Mouse (Mus musculus): ENCODE data around the gene Adamtsl2. TPM values are rescaled to one million over a fixed set of nuclear protein-coding genes. Genes with fewer than 3 reads are reported as not detected.

Gene Adamtsl2
- polyA plus RNA-seq, 1 experiment from 2014 or later, result 12.3 TPM

DNA sequence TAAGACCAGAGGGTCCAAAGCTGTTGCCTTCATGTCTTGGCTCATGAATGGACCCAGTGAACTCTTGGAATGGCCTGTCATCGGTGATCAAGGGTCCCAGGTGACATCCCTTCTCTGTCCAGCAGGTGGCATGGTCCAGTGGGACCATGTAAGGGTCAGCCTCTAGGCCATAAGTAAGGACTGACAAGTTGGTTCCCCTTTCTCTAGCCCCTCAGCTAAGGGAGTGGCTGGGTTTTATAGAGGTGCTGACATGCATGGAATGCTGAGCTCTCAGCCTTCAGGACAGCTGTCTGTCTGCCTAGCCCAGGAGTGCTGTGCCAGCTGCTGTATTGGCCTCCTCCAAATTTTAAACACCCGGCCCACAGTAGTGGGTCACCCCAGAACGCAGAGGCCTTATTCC lies 3.7 kb upstream of the Adamtsl2 start:
- H3K27ac ChIP-seq, result no peak overlapping the region
- peaks cover 60% of the 10 kb centered on the region for H3K4me1 ChIP-seq (replicated peaks)
- no peaks in the 10 kb centered on the region for H3K9me3 ChIP-seq (replicated peaks)
- no peak overlapping the region for H3K4me2 ChIP-seq
- ATAC-seq (replicated peaks; ENCODE audit: insufficient number of reproducible peaks, insufficient read depth, low FRiP score, low read depth), result no peak
- 63% methylated on average over 3 of the region's 3 CpGs for WGBS
- no peak overlapping the region for H3K4me3 ChIP-seq
- H3K9ac ChIP-seq, result no peak overlapping the region
- no peaks in the 10 kb centered on the region for H3K36me3 ChIP-seq
- peaks cover 6% of the 10 kb centered on the region for H3K27me3 ChIP-seq

DNA sequence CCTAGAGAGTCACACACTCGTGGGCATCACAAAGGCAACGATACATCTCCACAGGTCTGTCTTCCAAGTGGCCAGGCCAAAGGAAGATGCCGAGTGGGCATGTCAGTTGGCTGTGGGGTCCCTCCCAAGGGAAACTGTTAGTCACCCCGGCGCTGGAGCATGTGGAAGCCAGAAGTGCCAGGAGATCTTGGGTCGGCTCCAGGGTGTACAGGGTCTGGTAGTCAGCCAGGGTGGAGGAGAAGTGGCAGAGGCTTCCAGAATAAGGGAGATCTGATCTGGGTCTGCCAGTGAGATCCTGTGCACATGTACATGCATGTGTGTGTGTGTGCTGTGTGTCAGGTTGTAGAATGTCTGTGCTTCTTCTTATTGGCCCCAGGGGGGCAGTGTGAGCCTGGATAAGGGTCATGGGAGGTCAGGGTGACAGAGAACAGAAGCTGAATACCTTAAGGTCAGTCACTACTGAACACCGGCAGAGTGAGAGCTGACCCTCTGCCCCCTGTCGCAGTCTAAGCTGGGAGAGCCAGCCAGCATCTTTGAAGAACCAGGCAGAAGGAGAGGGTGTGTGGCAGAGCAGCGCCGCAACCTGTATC lies 1.4 kb upstream of the Adamtsl2 start:
- Histone ChIP-seq H3K36me3 (no peaks in the 10 kb centered on the region), H3K4me1 (replicated peaks) (peaks cover 48% of the 10 kb centered on the region), H3K27ac (no peak overlapping the region), H3K27me3 (peaks cover 11% of the 10 kb centered on the region), H3K4me2 (no peak overlapping the region), H3K9me3 (replicated peaks) (no peaks in the 10 kb centered on the region), H3K9ac (no peak overlapping the region), H3K4me3 (no peak overlapping the region)
- no peak for ATAC-seq (replicated peaks; ENCODE audit: insufficient number of reproducible peaks, insufficient read depth, low FRiP score, low read depth)
- 59% methylated on average over 10 of the region's 10 CpGs for WGBS

DNA sequence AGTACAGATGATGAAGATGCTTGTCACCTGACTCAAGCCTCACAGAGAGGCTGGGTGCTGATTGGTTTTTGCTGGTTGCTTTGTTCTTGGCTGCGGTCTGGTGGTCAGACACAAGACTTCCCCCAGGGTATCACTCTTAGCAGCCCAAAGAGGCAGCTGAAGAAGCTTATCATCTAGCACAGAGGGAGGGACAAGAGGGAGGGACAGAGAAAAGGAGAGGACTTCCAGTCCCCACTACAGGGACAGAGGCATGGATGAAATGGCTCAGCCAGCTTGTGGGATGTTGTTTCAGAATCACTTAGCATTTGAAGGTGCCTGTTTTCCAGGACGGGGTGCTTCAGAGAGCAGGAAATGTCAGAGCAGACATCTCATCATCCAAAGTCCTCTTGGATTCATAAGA lies 867 bp upstream of the Adamtsl2 start:
- H3K4me1 ChIP-seq (replicated peaks), result peaks cover 48% of the 10 kb centered on the region
- peaks cover 11% of the 10 kb centered on the region for H3K27me3 ChIP-seq
- peak overlapping the region; percentile 51; the same call in 1 of the 2 replicates for H3K4me2 ChIP-seq
- H3K4me3 ChIP-seq, result no peak overlapping the region
- no peak overlapping the region for H3K9ac ChIP-seq
- 25% methylated on average over 2 of the region's 2 CpGs for WGBS
- H3K36me3 ChIP-seq, result no peaks in the 10 kb centered on the region
- no peaks in the 10 kb centered on the region for H3K9me3 ChIP-seq (replicated peaks)
- 0 out of 2 replicates have a peak overlapping the region, but pooled peaks have one; percentile 51 for H3K27ac ChIP-seq
- no peak for ATAC-seq (replicated peaks; ENCODE audit: insufficient number of reproducible peaks, insufficient read depth, low FRiP score, low read depth)

DNA sequence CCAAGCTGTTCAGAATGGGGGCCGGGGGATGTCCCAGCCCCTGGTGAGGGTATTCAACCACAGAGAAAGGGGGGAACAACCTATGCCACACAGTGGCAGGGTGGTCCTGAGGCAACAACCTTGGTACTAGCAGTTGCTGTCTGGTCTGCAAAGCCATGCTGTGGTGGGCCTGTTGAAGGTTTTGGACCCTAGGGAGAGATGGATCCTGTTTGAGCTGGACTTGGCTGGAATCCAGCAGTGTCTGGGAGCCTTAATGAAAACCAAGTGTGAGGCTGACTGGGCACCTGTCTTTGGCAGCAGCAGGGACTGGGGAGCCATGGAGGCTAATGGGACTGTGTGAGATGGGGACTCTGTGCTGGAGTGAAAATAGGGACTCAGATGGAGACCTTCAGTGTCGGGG lies 470 bp downstream of the Adamtsl2 start:
- peak overlapping the region; percentile 20; the same call in 1 of the 2 replicates for H3K9ac ChIP-seq
- WGBS, result 41% methylated on average over 2 of the region's 2 CpGs
- no peak for ATAC-seq (replicated peaks; ENCODE audit: insufficient number of reproducible peaks, insufficient read depth, low FRiP score, low read depth)
- peak overlapping the region; percentile 51 for H3K27ac ChIP-seq
- H3K27me3 ChIP-seq, result peaks cover 11% of the 10 kb centered on the region
- peak overlapping the region; percentile 28 for H3K4me3 ChIP-seq
- peaks cover 54% of the 10 kb centered on the region for H3K4me1 ChIP-seq (replicated peaks)
- no peaks in the 10 kb centered on the region for H3K36me3 ChIP-seq
- H3K9me3 ChIP-seq (replicated peaks), result no peaks in the 10 kb centered on the region
- peak overlapping the region; percentile 51 for H3K4me2 ChIP-seq

DNA sequence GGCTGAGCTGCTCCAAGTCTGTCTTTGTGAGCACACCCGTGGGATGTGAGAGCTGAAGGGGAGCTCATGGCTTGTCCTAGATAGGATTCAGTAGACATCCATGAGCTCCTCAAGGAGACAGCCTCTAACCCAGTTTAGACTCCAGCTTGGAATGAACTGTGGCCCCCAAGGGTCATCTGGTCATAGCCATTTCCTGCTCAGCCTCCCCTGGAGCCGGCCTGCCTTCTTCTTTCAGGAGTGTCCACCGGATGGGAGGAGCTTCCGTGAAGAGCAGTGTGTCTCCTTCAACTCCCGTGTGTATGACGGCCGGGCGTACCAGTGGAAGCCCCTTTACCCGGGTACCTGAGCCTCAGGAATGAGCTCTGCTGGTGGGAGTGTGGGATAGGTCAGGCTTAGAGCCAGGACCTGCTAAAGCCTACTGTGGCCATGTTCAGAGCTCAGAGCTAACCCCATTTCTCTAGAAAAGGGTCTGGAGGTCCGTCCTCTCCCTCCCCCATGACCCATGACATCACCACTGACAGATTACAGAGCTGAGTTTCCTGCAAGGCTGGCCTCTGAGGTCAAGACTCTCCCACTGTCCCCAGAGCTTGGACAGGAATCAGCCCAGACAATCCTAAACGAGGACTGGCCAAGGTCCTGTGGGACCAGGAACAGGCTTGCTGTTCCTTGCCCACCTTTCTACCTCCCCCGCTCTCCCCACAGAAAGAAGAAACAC lies 4.7 kb downstream of the Adamtsl2 start:
- Histone ChIP-seq H3K27me3 (peaks cover 11% of the 10 kb centered on the region; the same call in 1 of the 2 replicates), H3K9ac (no peak overlapping the region), H3K36me3 (no peaks in the 10 kb centered on the region), H3K4me3 (no peak overlapping the region), H3K9me3 (replicated peaks) (no peaks in the 10 kb centered on the region), H3K4me2 (no peak overlapping the region), H3K4me1 (replicated peaks) (peaks cover 67% of the 10 kb centered on the region), H3K27ac (no peak overlapping the region)
- ATAC-seq (replicated peaks; ENCODE audit: insufficient number of reproducible peaks, insufficient read depth, low FRiP score, low read depth), result no peak
- WGBS, result 67% methylated on average over 12 of the region's 12 CpGs

DNA sequence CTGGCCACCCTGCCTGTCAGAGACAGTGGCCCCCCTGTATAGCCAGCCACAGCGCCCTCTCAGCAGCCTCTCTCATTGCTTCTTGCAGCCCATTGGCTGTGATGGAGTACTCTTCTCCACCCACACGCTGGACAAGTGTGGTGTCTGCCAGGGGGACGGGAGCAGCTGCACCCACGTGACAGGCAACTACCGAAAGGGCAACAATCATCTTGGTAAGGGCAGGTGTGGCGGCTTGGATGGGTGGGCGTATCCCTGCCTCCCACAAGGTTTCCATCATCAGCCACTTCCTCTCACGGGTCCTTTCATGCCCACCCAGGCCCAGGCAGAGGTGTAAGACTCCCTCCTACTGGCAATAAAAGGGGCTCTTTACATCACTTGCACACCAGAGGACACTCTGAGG lies 5.8 kb downstream of the Adamtsl2 start:
- WGBS, result 42% methylated on average over 8 of the region's 8 CpGs
- H3K9ac ChIP-seq, result no peak overlapping the region
- ATAC-seq (replicated peaks; ENCODE audit: insufficient number of reproducible peaks, insufficient read depth, low FRiP score, low read depth), result no peak
- no peaks in the 10 kb centered on the region for H3K36me3 ChIP-seq
- H3K27ac ChIP-seq, result no peak overlapping the region
- no peak overlapping the region for H3K4me2 ChIP-seq
- H3K9me3 ChIP-seq (replicated peaks), result no peaks in the 10 kb centered on the region
- H3K27me3 ChIP-seq, result peaks cover 10% of the 10 kb centered on the region; the same call in 1 of the 2 replicates
- H3K4me3 ChIP-seq, result no peak overlapping the region
- peaks cover 63% of the 10 kb centered on the region for H3K4me1 ChIP-seq (replicated peaks)

DNA sequence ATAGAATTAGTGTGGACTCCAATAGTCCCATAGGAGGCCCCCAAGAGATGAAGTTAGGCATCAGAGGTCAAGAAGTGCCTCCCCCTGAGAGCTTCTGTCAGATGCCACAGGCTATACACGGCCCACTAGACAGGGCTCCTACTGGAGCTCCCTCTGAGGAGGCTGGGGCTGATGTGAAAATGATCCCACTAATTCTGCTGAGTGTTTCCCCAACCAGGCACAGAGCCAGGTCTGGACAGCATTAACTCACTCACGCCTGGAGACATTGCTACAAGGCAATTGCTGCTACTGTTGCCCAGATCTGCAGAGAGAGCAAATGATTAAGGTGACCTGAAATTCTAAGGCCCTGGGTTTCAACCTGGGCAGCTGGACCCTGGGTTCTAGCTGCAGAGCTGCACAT lies 6.6 kb downstream of the Adamtsl2 start:
- Histone ChIP-seq H3K36me3 (no peaks in the 10 kb centered on the region), H3K4me3 (no peak overlapping the region), H3K4me1 (replicated peaks) (peaks cover 58% of the 10 kb centered on the region), H3K27me3 (peaks cover 5% of the 10 kb centered on the region; the same call in 1 of the 2 replicates), H3K27ac (no peak overlapping the region), H3K9me3 (replicated peaks) (no peaks in the 10 kb centered on the region), H3K9ac (no peak overlapping the region), H3K4me2 (no peak overlapping the region)
- ATAC-seq (replicated peaks; ENCODE audit: insufficient number of reproducible peaks, insufficient read depth, low FRiP score, low read depth), result no peak
- WGBS, result 20% methylated on average over 2 of the region's 2 CpGs

DNA sequence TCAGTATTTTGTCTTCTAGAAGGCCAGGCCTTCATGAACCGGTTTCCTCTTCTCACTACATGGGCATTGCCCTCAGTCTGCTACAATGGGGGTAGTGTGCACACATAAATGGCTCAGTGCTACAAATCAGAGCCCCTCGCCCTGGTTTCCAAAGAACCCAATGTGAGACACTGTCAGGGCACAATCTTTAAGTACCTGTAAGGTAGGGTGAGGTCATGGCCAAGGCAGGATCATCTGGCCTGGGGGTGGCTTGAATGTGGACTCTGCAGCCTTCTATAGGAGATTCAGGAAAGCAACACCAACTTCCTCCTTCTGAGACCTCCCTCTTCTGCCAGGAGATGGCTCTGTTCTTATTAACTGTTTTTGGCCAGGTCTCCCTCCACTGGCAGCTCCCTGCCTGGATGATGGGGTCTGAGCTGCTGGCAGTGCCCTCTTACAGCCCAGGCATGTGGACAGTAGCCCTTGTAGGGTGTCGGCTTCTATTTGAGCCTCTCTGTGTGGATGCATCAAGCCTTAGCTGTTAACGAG lies 7.4 kb downstream of the Adamtsl2 start:
- no peak for ATAC-seq (replicated peaks; ENCODE audit: insufficient number of reproducible peaks, insufficient read depth, low FRiP score, low read depth)
- H3K4me1 ChIP-seq (replicated peaks), result peaks cover 56% of the 10 kb centered on the region
- peaks cover 5% of the 10 kb centered on the region; the same call in 1 of the 2 replicates for H3K27me3 ChIP-seq
- H3K4me2 ChIP-seq, result no peak overlapping the region
- H3K27ac ChIP-seq, result no peak overlapping the region
- WGBS, result 76% methylated on average over 4 of the region's 4 CpGs
- H3K4me3 ChIP-seq, result no peak overlapping the region
- no peak overlapping the region for H3K9ac ChIP-seq
- H3K9me3 ChIP-seq (replicated peaks), result no peaks in the 10 kb centered on the region
- no peaks in the 10 kb centered on the region for H3K36me3 ChIP-seq

DNA sequence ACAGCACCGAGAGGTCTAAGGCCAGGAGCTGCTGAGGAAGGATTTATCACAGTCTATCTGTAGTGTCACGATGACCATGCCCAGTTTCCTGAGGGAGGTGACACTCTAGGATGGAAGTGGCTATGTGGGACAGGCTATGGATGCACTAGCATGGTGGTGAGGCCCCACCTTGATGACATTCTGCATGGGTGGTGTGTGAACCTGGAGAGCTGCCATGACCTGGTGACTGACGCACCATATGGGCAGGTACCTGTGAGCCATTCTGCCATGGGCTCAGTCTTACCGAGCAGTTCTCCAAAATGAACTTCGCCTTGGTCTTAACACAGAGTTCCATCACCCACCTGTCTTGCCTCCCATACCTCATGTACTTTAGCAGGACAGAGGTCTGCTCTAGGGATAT lies 8.4 kb downstream of the Adamtsl2 start:
- peaks cover 2% of the 10 kb centered on the region; the same call in 1 of the 2 replicates for H3K27me3 ChIP-seq
- H3K4me1 ChIP-seq (replicated peaks), result peaks cover 55% of the 10 kb centered on the region
- no peaks in the 10 kb centered on the region for H3K9me3 ChIP-seq (replicated peaks)
- H3K4me2 ChIP-seq, result no peak overlapping the region
- peak overlapping the region; percentile 71; the same call in 1 of the 2 replicates for H3K27ac ChIP-seq
- no peaks in the 10 kb centered on the region for H3K36me3 ChIP-seq
- ATAC-seq (replicated peaks; ENCODE audit: insufficient number of reproducible peaks, insufficient read depth, low FRiP score, low read depth), result no peak
- H3K4me3 ChIP-seq, result no peak overlapping the region
- no peak overlapping the region for H3K9ac ChIP-seq
- 76% methylated on average over 5 of the region's 5 CpGs for WGBS

DNA sequence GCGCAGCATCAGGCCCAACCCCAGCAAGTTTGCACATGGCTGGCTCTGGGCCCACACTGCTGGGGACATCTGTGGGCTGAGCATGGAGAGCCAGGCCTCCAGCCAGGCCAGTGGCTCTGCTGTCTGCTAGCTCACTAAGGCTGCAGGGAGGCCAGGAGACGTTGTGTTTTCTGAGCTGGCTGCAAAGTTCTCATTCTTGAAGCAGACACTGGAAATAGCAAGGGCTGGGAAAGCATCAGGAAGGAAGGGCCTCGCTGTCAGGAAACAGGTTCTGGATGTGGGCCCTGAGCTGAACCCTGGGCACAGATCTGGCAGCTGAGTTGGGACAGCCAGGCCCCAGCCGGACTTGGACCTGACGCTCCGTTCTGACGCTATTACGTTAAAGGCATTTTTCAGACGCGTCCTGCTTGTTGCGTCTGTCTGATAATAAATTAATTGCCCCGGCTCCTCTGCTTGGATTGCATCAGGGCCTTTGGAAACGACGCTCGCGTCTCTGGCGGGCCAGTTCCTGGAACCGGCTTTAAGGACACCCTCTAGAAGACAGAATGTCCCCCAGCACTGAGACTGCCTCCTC lies 9.0 kb downstream of the Adamtsl2 start:
- Histone ChIP-seq H3K27me3 (no peaks in the 10 kb centered on the region), H3K4me3 (no peak overlapping the region), H3K4me2 (no peak overlapping the region), H3K36me3 (no peaks in the 10 kb centered on the region), H3K9me3 (replicated peaks) (no peaks in the 10 kb centered on the region), H3K4me1 (replicated peaks) (peaks cover 55% of the 10 kb centered on the region), H3K9ac (no peak overlapping the region), H3K27ac (peak overlapping the region; percentile 71)
- ATAC-seq (replicated peaks; ENCODE audit: insufficient number of reproducible peaks, insufficient read depth, low FRiP score, low read depth), result peak; percentile 56
- WGBS, result 52% methylated on average over 18 of the region's 18 CpGs

DNA sequence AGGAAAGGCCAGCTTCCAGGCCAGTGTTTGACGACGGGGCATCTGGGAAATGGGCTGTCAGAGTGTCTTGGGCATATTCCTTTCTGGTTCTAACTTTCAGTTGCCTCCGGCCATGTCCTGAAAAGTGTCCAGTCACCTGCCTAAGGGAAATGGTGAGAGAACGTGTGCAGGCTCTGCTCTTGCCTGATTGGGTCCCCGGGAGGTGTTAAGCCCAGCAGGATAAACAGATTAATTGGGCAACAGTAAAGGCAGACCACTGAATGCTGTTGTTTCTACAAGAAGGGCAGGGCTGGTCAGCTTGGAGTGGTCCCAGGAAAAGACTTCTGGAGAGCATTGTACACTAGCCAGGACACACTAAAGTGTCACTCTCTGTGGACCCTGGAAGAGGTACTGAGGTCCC lies 9.5 kb downstream of the Adamtsl2 start:
- WGBS, result 62% methylated on average over 5 of the region's 5 CpGs
- H3K36me3 ChIP-seq, result no peaks in the 10 kb centered on the region
- H3K9me3 ChIP-seq (replicated peaks), result no peaks in the 10 kb centered on the region
- H3K4me3 ChIP-seq, result no peak overlapping the region
- ATAC-seq (replicated peaks; ENCODE audit: insufficient number of reproducible peaks, insufficient read depth, low FRiP score, low read depth), result no peak
- no peak overlapping the region for H3K4me2 ChIP-seq
- no peaks in the 10 kb centered on the region for H3K27me3 ChIP-seq
- no peak overlapping the region for H3K9ac ChIP-seq
- peak overlapping the region; percentile 71 for H3K27ac ChIP-seq
- H3K4me1 ChIP-seq (replicated peaks), result peaks cover 55% of the 10 kb centered on the region

Measured in heart, embryonic 15.5 days (tissue).